Mouse (Mus musculus) limb, embryonic 10.5 days (tissue): ENCODE data around the gene Tpra1. TPM values are rescaled to one million over a fixed set of nuclear protein-coding genes. Genes with fewer than 3 reads are reported as not detected.

Experiments
- DNase-seq: peaks from one replicate; pipeline ENCODE4 v3.0.0-alpha.2; 2017; ENCODE audit warnings: low spot score
- H3K27ac ChIP-seq: fragments of 300-500 bp; sonication (generic); 2 replicates; pipeline ENCODE4 v1.5.1; 2016; ENCODE audit warnings: mild to moderate bottlenecking
- H3K27me3 ChIP-seq: fragments of 300-500 bp; sonication (generic); 2 replicates; pipeline ENCODE4 v1.6.1; 2016; ENCODE audit warnings: low read depth, mild to moderate bottlenecking; ENCODE audit not compliant: poor library complexity, severe bottlenecking
- H3K36me3 ChIP-seq: fragments of 300-500 bp; sonication (generic); 2 replicates; pipeline ENCODE4 v1.6.1; 2016; ENCODE audit warnings: mild to moderate bottlenecking, moderate library complexity
- H3K4me1 ChIP-seq: fragments of 300-500 bp; sonication (generic); 2 replicates; pipeline ENCODE4 v1.6.1; 2016
- H3K4me3 ChIP-seq: fragments of 300-500 bp; sonication (generic); 2 replicates; pipeline ENCODE4 v1.5.1; 2016; ENCODE audit warnings: mild to moderate bottlenecking, moderate library complexity
- H3K9me3 ChIP-seq: fragments of 300-500 bp; sonication (generic); replicated peaks from 2 replicates; pipeline ENCODE4 v1.6.1; 2016; ENCODE audit warnings: mild to moderate bottlenecking
- WGBS: fragments of 180-500 bp; shearing (Covaris S2); methylation state at CpG from one replicate; pipeline ENCODE4 v1.1.7; 2016; 5-methylcytosine and 5-hydroxymethylcytosine counted together
- polyA plus RNA-seq: library from polyadenylated mRNA; unstranded; fragments of >200 nt; fragmentation: Nextera tagmentation; extraction: Ambion mirVana; gene quantifications from 2 replicates; pipeline ENCODE4 v1.2.1, GENCODE M21; 2016

Tpra1 gene
- polyA plus RNA-seq, 1 experiment from 2014 or later = 60.3 TPM

DNA sequence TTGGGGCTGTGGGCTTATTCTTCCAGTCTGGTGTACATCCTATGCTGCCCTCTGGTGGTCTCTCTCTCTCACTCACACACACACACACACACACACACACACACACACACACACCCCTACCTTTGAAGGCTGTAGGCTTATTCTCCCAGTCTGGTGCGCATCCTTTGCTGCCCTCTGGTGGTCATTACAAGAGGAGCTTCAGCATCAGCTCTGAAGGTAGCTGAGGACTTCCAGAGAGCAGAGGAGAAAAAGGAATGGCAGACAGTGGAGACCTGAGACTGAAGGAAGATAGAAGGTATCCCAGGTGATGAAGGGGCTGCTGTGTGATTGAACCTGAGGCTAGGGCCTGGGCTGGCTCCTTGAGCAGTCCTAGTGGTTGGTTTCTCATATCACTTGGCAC lies 14.1 kb downstream of the Tpra1 start:
- peaks cover 20% of the 10 kb centered on the region for H3K36me3 ChIP-seq
- no peaks in the 10 kb centered on the region for H3K4me1 ChIP-seq
- no peaks in the 10 kb centered on the region for H3K27me3 ChIP-seq
- H3K4me3 ChIP-seq = no peak overlapping the region
- no peak for DNase-seq
- H3K27ac ChIP-seq = no peak overlapping the region
- H3K9me3 ChIP-seq = no peaks in the 10 kb centered on the region
- 46% methylated on average over 1 of the region's 1 CpGs for WGBS

DNA sequence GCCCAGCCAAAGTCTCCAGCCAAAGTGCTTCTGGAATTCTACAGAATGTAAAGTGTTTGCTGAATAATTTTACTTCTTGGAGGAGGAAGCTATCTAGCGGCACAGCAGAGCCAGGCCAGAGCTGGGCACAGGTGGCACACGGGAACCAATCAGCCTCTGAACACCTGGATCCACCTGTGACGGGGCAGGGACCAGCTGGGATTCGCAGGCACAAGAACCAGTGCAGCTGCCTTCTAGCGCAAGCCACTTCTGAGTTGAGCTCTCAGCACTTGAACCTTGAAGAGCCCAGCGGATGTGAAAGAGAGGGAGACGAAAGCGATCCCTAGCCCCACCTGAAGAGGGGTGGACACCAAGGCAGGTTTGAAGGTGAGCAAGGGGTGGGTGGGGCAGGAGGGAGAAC lies 16.8 kb downstream of the Tpra1 start:
- no peak for DNase-seq
- H3K27me3 ChIP-seq = no peaks in the 10 kb centered on the region
- no peaks in the 10 kb centered on the region for H3K9me3 ChIP-seq
- no peaks in the 10 kb centered on the region for H3K36me3 ChIP-seq
- no peak overlapping the region for H3K27ac ChIP-seq
- H3K4me1 ChIP-seq = no peaks in the 10 kb centered on the region
- no peak overlapping the region for H3K4me3 ChIP-seq
- WGBS = 77% methylated on average over 8 of the region's 8 CpGs

DNA sequence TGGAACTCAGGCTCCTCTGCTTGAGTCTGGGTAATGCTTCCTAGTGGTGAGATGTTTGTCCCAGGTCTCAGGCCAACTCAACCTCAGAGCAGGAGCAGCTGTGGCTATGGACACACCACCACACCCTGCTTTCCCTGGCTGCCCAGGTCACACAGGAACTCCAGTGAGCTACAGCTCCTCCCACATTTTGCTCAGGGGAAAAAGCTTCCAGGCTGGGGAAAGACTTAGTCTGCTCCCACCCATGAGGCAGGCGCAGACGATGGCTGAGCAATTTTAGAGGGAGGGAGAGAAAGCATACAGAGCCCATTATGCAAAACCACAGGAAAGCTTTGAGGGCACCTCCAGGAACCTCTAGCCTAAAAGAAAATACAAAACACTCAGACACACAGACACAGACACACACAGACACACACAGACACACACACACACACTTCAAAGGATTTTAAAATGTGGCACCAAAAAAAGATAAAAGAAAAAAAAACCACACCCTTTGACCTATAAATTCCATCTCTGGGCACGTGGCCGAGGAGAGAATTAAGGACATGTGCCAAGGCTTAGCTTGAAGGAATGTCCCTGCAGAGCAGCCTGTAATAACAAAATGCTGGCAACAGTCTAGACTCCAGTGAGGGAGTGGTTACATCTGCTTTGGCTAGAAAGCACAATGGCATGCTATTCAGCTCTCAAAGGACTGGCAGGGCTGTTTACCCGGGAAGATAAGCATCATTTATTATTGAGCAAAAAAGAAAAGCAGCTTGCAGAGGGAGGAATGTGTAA lies 22.6 kb downstream of the Tpra1 start:
- peak overlapping the region; percentile 53 for H3K27ac ChIP-seq
- no peaks in the 10 kb centered on the region for H3K9me3 ChIP-seq
- 8% methylated on average over 5 of the region's 5 CpGs for WGBS
- H3K4me1 ChIP-seq = peaks cover 33% of the 10 kb centered on the region
- no peaks in the 10 kb centered on the region for H3K27me3 ChIP-seq
- DNase-seq = no peak
- H3K4me3 ChIP-seq = no peak overlapping the region
- H3K36me3 ChIP-seq = no peaks in the 10 kb centered on the region

DNA sequence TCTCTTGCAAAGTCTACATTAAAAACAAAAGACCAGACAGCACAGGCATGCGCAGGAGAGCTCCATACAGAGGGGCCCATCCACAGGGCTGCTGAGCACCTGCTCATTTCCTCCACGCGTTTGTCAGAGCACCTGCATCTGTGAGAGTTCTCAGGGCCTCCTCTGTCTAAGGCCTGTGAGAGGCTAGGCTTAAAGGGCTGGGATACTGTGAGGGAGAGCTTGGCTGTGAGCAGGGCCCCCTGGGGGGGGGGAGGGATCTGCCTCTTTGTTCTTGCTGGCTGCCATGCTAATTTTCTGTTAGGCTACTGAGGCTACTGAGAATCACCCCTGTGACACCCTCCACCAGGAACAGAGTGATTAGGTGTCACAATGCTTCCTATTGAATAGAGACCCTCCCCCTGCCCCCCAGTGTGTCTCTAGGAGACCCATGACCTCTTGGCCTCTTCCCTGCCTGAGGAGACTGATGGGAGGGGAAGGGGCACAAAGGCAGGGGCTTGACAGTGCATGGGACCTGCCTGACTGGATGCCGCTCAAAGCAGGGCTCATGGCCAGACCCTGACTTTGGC lies 23.7 kb downstream of the Tpra1 start:
- no peak for DNase-seq
- H3K4me1 ChIP-seq = peaks cover 33% of the 10 kb centered on the region
- 7% methylated on average over 4 of the region's 4 CpGs for WGBS

DNA sequence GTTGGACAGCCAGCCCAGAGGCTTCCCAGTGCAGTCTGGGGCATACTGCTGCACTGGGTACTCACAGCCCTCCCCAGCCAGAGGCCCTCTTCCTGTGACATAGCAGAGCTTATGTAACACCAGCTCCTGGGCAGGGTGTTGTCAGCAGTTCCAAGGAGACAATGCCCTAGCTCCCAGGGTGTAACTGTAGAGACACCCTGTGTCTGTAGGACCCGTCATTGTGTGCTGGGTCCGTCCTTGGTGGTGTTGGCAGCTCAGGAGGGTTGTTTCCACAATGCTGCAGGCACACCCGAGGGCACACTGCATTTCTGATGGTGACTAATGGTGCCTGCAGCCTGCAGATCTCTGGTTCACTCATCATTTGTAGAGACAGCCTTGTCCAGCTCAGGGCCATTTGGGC lies 24.8 kb downstream of the Tpra1 start:
- WGBS = 65% methylated on average over 3 of the region's 3 CpGs
- no peak for DNase-seq
- Histone ChIP-seq H3K27me3 (no peaks in the 10 kb centered on the region), H3K4me1 (peaks cover 33% of the 10 kb centered on the region), H3K27ac (peak overlapping the region; percentile 11; the same call in 1 of the 2 replicates), H3K9me3 (no peaks in the 10 kb centered on the region), H3K36me3 (no peaks in the 10 kb centered on the region), H3K4me3 (no peak overlapping the region)

More for the DNA sequence above, 23.7 kb downstream of the Tpra1 start:
- H3K9me3 ChIP-seq = no peaks in the 10 kb centered on the region
- H3K27me3 ChIP-seq = no peaks in the 10 kb centered on the region
- H3K27ac ChIP-seq = peak overlapping the region; percentile 53; the same call in 1 of the 2 replicates
- H3K36me3 ChIP-seq = no peaks in the 10 kb centered on the region
- no peak overlapping the region for H3K4me3 ChIP-seq

DNA sequence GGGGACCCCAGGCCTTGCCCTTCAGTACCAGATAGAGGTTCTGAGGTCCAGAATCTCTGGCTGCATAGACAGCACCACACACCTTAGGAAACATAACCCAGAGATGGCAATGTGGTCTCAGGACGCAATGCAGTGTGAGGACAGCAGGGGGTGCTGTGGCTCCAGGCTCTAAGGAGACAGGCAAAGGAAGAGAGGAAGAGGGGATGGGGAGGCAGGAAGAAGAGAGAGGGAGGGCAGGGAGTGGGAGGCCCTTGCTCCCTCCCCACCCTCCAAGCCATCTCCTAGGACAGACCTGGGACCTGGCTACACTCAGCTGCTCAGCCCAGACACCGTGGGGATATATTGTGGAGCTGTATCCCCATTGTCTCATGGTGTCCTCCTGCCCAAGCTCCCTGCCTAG lies 25.5 kb downstream of the Tpra1 start:
- WGBS = 8% methylated on average over 2 of the region's 2 CpGs
- H3K36me3 ChIP-seq = no peaks in the 10 kb centered on the region
- H3K27me3 ChIP-seq = no peaks in the 10 kb centered on the region
- peak overlapping the region; percentile 32; the same call in 1 of the 2 replicates for H3K27ac ChIP-seq
- peaks cover 33% of the 10 kb centered on the region for H3K4me1 ChIP-seq
- DNase-seq = peak; percentile 81
- H3K4me3 ChIP-seq = no peak overlapping the region
- no peaks in the 10 kb centered on the region for H3K9me3 ChIP-seq

DNA sequence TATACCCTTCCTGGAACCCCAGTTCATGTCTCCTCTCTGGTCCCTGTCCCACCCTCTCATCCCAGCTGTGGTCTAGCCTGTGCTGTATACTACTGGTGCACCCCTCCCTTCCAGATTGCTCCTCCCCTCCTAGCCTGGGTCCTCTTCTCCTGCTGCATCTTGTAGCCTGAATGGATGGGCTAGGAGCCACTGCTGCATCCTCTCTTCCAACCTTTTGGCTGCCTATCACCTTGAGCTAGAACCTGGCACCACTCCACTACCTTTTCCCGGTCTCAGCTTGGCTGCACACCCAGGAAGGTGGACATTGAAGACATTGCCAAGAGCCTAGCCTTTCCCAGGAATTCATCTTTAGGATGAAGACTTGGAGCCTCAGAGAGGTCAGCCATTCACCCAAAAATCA lies 26.0 kb downstream of the Tpra1 start:
- Histone ChIP-seq H3K27me3 (no peaks in the 10 kb centered on the region), H3K4me3 (no peak overlapping the region), H3K4me1 (peaks cover 33% of the 10 kb centered on the region), H3K36me3 (no peaks in the 10 kb centered on the region), H3K9me3 (no peaks in the 10 kb centered on the region), H3K27ac (peak overlapping the region; percentile 32; the same call in 1 of the 2 replicates)
- WGBS = 83% methylated on average over 1 of the region's 1 CpGs
- DNase-seq = no peak

DNA sequence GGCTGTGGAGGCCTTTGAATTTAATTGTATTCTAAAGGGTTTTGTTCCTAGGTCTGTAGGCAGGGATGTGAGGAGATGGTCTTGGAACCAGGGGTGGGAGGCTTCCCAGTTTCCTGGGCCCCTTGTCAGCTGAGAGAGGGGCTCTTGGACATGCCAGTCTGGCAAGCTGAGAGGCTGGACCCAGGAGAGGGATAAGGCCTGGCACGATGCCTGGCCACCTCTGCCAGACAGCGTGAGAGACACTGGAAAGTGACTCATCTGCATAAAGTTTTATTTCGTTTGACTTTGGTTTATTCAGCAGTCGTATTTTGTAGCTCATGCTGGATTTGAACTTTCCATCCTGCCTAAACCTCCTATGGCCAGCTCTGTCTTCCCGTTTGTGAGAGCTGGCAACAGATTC lies 26.5 kb downstream of the Tpra1 start:
- 78% methylated on average over 5 of the region's 5 CpGs for WGBS
- H3K27me3 ChIP-seq = no peaks in the 10 kb centered on the region
- DNase-seq = no peak
- no peak overlapping the region for H3K4me3 ChIP-seq
- H3K4me1 ChIP-seq = peaks cover 33% of the 10 kb centered on the region
- H3K27ac ChIP-seq = no peak overlapping the region
- no peaks in the 10 kb centered on the region for H3K9me3 ChIP-seq
- no peaks in the 10 kb centered on the region for H3K36me3 ChIP-seq

DNA sequence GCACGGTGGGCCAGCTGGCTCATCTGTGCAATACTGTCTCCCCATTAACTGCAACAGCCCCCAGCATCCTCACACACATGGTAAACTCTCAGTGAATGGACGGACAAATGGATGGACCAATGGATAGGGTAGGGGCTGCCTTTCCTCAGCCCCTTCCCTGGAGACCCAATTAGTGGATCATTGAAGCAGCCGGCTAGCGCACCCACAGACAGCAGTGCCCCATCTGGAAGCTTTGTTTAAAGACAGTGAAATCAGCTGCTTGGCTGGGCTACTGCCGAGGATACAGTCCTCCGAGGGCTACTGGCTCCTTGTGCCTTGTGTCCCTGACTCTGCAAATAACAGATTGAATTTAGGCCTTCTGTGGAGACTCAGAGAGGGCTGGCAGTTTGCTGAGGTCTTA lies 27.4 kb downstream of the Tpra1 start:
- Histone ChIP-seq H3K36me3 (no peaks in the 10 kb centered on the region), H3K27me3 (no peaks in the 10 kb centered on the region), H3K4me1 (peaks cover 28% of the 10 kb centered on the region), H3K4me3 (no peak overlapping the region), H3K27ac (no peak overlapping the region), H3K9me3 (no peaks in the 10 kb centered on the region)
- WGBS = 73% methylated on average over 6 of the region's 6 CpGs
- no peak for DNase-seq

DNA sequence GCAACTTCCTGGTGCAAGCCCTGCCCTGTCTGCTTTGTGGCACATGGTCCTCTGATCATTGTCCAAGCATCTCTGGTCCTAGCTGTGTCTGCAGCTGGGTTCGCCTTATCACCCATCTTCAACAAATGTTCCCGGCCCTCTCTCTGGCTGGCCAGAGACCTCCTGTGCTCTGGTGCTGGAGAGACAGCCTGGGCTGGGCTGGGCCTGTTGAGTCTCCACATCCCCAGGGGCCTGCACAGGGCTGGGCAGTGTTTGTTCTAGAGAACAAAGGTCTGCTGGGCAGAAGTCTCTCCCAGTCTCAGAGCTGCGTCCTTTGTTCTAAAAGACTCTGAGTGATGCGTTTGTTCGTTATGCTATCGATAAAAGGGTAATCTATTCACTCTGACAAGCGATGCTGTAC lies 28.0 kb downstream of the Tpra1 start:
- H3K9me3 ChIP-seq = no peaks in the 10 kb centered on the region
- 75% methylated on average over 7 of the region's 7 CpGs for WGBS
- H3K4me3 ChIP-seq = no peak overlapping the region
- peaks cover 22% of the 10 kb centered on the region for H3K4me1 ChIP-seq
- DNase-seq = no peak
- H3K27me3 ChIP-seq = 0 out of 2 replicates have a peak, but pooled peaks cover 6% of the 10 kb centered on the region
- no peak overlapping the region for H3K27ac ChIP-seq
- no peaks in the 10 kb centered on the region for H3K36me3 ChIP-seq

DNA sequence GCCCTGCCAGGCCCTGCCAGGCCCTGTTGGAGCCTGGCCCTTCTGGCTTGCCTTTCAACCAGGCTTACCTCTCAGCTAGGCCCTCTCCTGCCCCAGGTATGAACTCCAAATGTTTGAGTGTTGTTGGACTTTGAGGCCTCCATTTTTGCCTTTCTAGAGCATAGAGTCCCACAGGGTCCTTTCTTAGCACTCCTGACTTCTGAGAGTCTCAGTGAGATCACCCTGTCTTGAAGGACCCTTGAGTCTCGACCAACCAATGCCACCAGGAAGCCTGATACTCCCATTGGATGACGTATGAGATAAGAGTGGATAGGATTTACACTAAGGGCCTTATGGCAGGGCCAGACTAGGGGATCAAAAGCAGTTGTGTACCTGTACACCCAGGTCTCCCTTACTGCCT lies 29.4 kb downstream of the Tpra1 start:
- H3K27ac ChIP-seq = no peak overlapping the region
- 76% methylated on average over 2 of the region's 2 CpGs for WGBS
- no peaks in the 10 kb centered on the region for H3K36me3 ChIP-seq
- no peak overlapping the region for H3K4me3 ChIP-seq
- H3K4me1 ChIP-seq = peaks cover 8% of the 10 kb centered on the region
- peaks cover 7% of the 10 kb centered on the region; the same call in 1 of the 2 replicates for H3K27me3 ChIP-seq
- no peak for DNase-seq
- H3K9me3 ChIP-seq = no peaks in the 10 kb centered on the region

DNA sequence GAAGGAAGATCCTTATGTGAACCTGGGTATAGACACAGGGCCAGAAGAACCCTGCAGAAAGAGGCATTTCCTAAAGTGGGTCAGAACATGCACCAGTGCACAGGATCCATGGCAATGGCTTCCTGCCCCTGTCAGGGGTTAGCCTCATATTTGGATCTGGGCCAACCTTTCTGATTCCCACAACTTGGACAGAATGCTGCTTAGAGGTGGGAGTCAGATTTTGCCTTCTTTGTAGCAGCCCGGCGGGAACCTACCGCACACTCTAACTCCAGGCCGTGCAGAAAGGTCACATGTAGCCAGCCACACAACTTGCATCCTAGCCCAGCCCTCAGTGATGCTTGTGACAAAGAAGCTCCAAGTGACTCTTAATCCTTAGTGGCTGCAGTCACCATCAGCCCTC lies 32.1 kb downstream of the Tpra1 start:
- peaks cover 9% of the 10 kb centered on the region for H3K4me1 ChIP-seq
- no peaks in the 10 kb centered on the region for H3K9me3 ChIP-seq
- no peak overlapping the region for H3K27ac ChIP-seq
- no peak overlapping the region for H3K4me3 ChIP-seq
- H3K36me3 ChIP-seq = no peaks in the 10 kb centered on the region
- 75% methylated on average over 4 of the region's 4 CpGs for WGBS
- DNase-seq = no peak
- H3K27me3 ChIP-seq = peaks cover 20% of the 10 kb centered on the region

DNA sequence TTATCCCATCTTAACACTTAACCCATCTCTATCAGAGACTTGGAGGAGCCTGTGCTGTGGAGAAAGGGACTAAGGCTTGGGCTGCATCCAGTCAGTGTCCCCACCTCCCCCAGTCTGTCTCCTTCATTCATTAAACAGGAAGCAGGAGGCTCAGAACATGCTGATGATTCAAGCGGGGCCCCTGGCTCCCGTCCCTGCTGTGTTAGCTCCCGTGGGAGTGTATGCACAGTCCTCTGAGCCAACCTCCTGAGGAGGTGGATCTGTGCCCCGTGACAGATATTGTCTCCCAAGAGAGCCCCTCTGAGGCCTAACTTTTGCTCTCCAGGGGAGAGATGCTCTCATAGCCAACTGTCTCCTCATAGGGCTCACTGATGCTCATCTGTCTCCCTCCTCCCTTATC lies 32.8 kb downstream of the Tpra1 start:
- H3K27ac ChIP-seq = no peak overlapping the region
- 32% methylated on average over 4 of the region's 4 CpGs for WGBS
- no peaks in the 10 kb centered on the region for H3K36me3 ChIP-seq
- DNase-seq = no peak
- H3K27me3 ChIP-seq = peaks cover 20% of the 10 kb centered on the region
- no peaks in the 10 kb centered on the region for H3K9me3 ChIP-seq
- peaks cover 13% of the 10 kb centered on the region for H3K4me1 ChIP-seq
- H3K4me3 ChIP-seq = no peak overlapping the region
